Mouse (Mus musculus): ENCODE data around the gene Gm21739.
"Not testable (repeated sequence)": the region's sequence is repeated elsewhere in the genome, so short reads cannot be mapped to it uniquely, and the experiment has no call there.

The Gm21739 gene

GRCm38 (mm10) chrY:44264344-44264743 is at the start of gene Gm21739:
Gene Gm21739, minus strand, starts transcription at chrY:44264444.
- not testable (repeated sequence) for DNase-seq (ENCODE audit: low read depth)

All from fibroblast of lung, adult 2 months (primary cell).